Mouse (Mus musculus) C2C12 (cell line): ENCODE data around the gene Cenph. TPM values are rescaled to one million over a fixed set of nuclear protein-coding genes. Genes with fewer than 3 reads are reported as not detected.
A peak's percentile ranks its signal among the peaks of the same experiment; 100 is the strongest.

Experiments used
- H3K27me3 ChIP-seq: one replicate; pipeline ENCODE4 v1.6.1; 2011; ENCODE audit not compliant: control insufficient read depth, insufficient read depth, insufficient read length
- H3K36me3 ChIP-seq: one replicate; pipeline ENCODE4 v1.6.1; 2011; ENCODE audit not compliant: control insufficient read depth, insufficient read depth
- H3K4me3 ChIP-seq: one replicate; pipeline ENCODE4 v1.5.1; 2011; ENCODE audit warnings: mild to moderate bottlenecking, control low read depth; ENCODE audit not compliant: poor library complexity, insufficient read depth, severe bottlenecking
- H3K79me2 ChIP-seq: one replicate; pipeline ENCODE4 v1.6.1; 2011; ENCODE audit not compliant: control insufficient read depth, insufficient read depth
- H3K79me3 ChIP-seq: one replicate; pipeline ENCODE4 v1.6.1; 2011; ENCODE audit warnings: low read depth, control low read depth
- H3ac ChIP-seq: one replicate; pipeline ENCODE3; 2011; ENCODE audit warnings: low read depth; ENCODE audit not compliant: control insufficient read depth, insufficient read length
- CEBPB ChIP-seq: IDR thresholded peaks from one replicate; pipeline ENCODE4 v1.6.1; 2011; ENCODE audit warnings: low read depth, mild to moderate bottlenecking, control low read depth, moderate library complexity
- CTCF ChIP-seq: IDR thresholded peaks from one replicate; pipeline ENCODE4 v1.5.1; 2011; ENCODE audit not compliant: control insufficient read depth, insufficient read depth, insufficient read length
- FOSL1 ChIP-seq: IDR thresholded peaks from one replicate; pipeline ENCODE4 v1.8.0; 2011; ENCODE audit warnings: mild to moderate bottlenecking, low read length; ENCODE audit not compliant: poor library complexity, insufficient read depth, severe bottlenecking
- MAX ChIP-seq: IDR thresholded peaks from one replicate; pipeline ENCODE4 v1.6.1; 2011; ENCODE audit warnings: mild to moderate bottlenecking, control low read depth
- MYOD1 ChIP-seq: IDR thresholded peaks from one replicate; pipeline ENCODE4 v1.6.1; 2011; ENCODE audit warnings: low read depth; ENCODE audit not compliant: control insufficient read depth, insufficient read length
- MYOG ChIP-seq: IDR thresholded peaks from one replicate; pipeline ENCODE4 v1.6.1; 2011; ENCODE audit not compliant: control insufficient read depth, insufficient read length; ENCODE audit errors: extremely low read depth
- USF1 ChIP-seq: IDR thresholded peaks from one replicate; pipeline ENCODE4 v1.6.1; 2011; ENCODE audit warnings: low read depth, mild to moderate bottlenecking, control low read depth, moderate library complexity
- long read RNA-seq, 2 experiments: library from polyadenylated mRNA; unstranded; transcript quantifications; one replicate each; pipeline ENCODE4 v2.0.0; 2019 to 2020
- polyA plus RNA-seq: library from polyadenylated mRNA; unstranded; fragments of >200 nt; fragmentation: generic; extraction: Trizol; gene quantifications from one replicate; pipeline ENCODE4 v1.2.1, GENCODE M21; 2012; ENCODE audit warnings: missing spikeins

Cenph gene
- 17.9 TPM for polyA plus RNA-seq
- long read RNA-seq, experiment 1, transcript Cenph-201 (9 exons, 1,251 nt) = major isoform, 24 of 30 reads
- long read RNA-seq, experiment 1, partial matches to known transcripts = 1 of 30 reads
- long read RNA-seq, experiment 1, other reads (novel, unspliced or antisense) = 5 of 30 reads
- long read RNA-seq, experiment 2, transcript Cenph-201 (9 exons, 1,251 nt) = major isoform, 23 of 30 reads
- long read RNA-seq, experiment 2, partial matches to known transcripts = 3 of 30 reads
- long read RNA-seq, experiment 2, other reads (novel, unspliced or antisense) = 3 of 30 reads

- Histone ChIP-seq H3K79me3 (peaks cover 5% of the 10 kb centered on the region), H3K27me3 (no peaks in the 10 kb centered on the region), H3K36me3 (peaks cover 46% of the 10 kb centered on the region), H3K79me2 (peaks cover 24% of the 10 kb centered on the region), H3K4me3 (peak within 1 kb of the TSS; percentile 94), H3ac (peak within 1 kb of the TSS; percentile 77)
- no peak for TF ChIP-seq MAX
- no peak for TF ChIP-seq CEBPB
- TF ChIP-seq FOSL1 = no peak
- TF ChIP-seq USF1 = no peak
- no peak for TF ChIP-seq MYOG
- TF ChIP-seq MYOD1 = no peak
- TF ChIP-seq CTCF = no peak
Measured at GRCm38 (mm10) chr13:100775252-100776055, at the start of gene Cenph. Gene Cenph, minus strand, starts transcription at chr13:100775899.

- peaks cover 8% of the 10 kb centered on the region for H3K79me3 ChIP-seq
- H3K4me3 ChIP-seq = no peak overlapping the region
- H3K27me3 ChIP-seq = no peaks in the 10 kb centered on the region
- no peak overlapping the region for H3ac ChIP-seq
- H3K79me2 ChIP-seq = peaks cover 11% of the 10 kb centered on the region
- TF ChIP-seq CTCF (no peak), USF1 (no peak), CEBPB (no peak), MYOD1 (no peak), MYOG (no peak), FOSL1 (no peak), MAX (no peak)
- peaks cover 76% of the 10 kb centered on the region for H3K36me3 ChIP-seq
Measured at GRCm38 (mm10) chr13:100824916-100825315, 49.2 kb upstream of the Cenph start.

- Histone ChIP-seq H3K79me3 (peaks cover 3% of the 10 kb centered on the region), H3K79me2 (peaks cover 5% of the 10 kb centered on the region), H3ac (no peak overlapping the region), H3K4me3 (no peak overlapping the region), H3K27me3 (no peaks in the 10 kb centered on the region), H3K36me3 (peaks cover 82% of the 10 kb centered on the region)
- TF ChIP-seq USF1 (no peak), MYOD1 (no peak), MAX (no peak), CTCF (no peak), FOSL1 (no peak), MYOG (no peak), CEBPB (no peak)
Measured at GRCm38 (mm10) chr13:100824306-100824705, 48.6 kb upstream of the Cenph start.

- Histone ChIP-seq H3K79me3 (no peaks in the 10 kb centered on the region), H3K4me3 (no peak overlapping the region), H3K36me3 (peaks cover 85% of the 10 kb centered on the region), H3ac (no peak overlapping the region), H3K79me2 (peaks cover under 1% of the 10 kb centered on the region), H3K27me3 (no peaks in the 10 kb centered on the region)
- no peak for TF ChIP-seq CEBPB
- no peak for TF ChIP-seq MYOD1
- no peak for TF ChIP-seq MYOG
- no peak for TF ChIP-seq CTCF
- no peak for TF ChIP-seq MAX
- no peak for TF ChIP-seq FOSL1
- no peak for TF ChIP-seq USF1
Measured at GRCm38 (mm10) chr13:100823863-100824262, 48.2 kb upstream of the Cenph start.

GRCm38 (mm10) chr13:100814451-100814850 lies 38.8 kb upstream of the Cenph start:
- Histone ChIP-seq H3K4me3 (no peak overlapping the region), H3K27me3 (no peaks in the 10 kb centered on the region), H3K36me3 (peaks cover 70% of the 10 kb centered on the region), H3ac (no peak overlapping the region), H3K79me3 (no peaks in the 10 kb centered on the region), H3K79me2 (no peaks in the 10 kb centered on the region)
- TF ChIP-seq MYOG = no peak
- no peak for TF ChIP-seq CTCF
- TF ChIP-seq MAX = no peak

- no peaks in the 10 kb centered on the region for H3K79me3 ChIP-seq
- peaks cover 66% of the 10 kb centered on the region for H3K36me3 ChIP-seq
- no peak overlapping the region for H3ac ChIP-seq
- H3K79me2 ChIP-seq = no peaks in the 10 kb centered on the region
- no peak overlapping the region for H3K4me3 ChIP-seq
- H3K27me3 ChIP-seq = no peaks in the 10 kb centered on the region
- TF ChIP-seq USF1 (no peak), MYOD1 (no peak)
Measured at GRCm38 (mm10) chr13:100805776-100806175, 30.1 kb upstream of the Cenph start.
